Mouse (Mus musculus): Measurements from ENCODE around the gene Mindy4. TPM values are rescaled to one million over a fixed set of nuclear protein-coding genes. Genes with fewer than 3 reads are reported as not detected.

The Mindy4 gene
- total RNA-seq, 2 experiments from 2014 or later, result 2.7 to 3.8 TPM

DNA sequence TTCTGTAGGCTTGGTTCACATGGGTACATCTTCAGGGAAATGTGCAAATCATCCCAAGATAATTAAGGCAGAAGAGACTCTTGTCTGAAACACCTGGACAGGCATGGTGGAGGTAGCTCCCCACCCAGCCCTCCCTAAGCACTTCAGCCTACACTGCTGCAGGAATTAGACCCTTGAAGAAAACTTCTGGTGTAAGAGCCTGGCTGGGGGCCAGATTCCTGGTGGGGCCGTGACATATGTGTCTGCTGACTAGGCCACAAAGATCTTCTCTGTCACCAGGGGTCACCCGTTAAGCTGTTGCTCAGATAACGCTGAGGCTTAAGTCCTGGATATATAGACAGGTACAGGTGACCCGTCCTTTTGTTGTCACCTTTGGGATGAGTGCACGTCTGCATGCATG, 70.3 kb downstream of the Mindy4 start:
- DNase-seq, result no peak
- peak overlapping the region; percentile 29; the same call in 1 of the 2 replicates for H3K27ac ChIP-seq
- intact Hi-C loops (cut with DNase I), result no loop called here
- no peak for TF ChIP-seq CTCF (IDR thresholded peaks at IDR 0.05)
- H3K4me3 ChIP-seq, result no peak overlapping the region

DNA sequence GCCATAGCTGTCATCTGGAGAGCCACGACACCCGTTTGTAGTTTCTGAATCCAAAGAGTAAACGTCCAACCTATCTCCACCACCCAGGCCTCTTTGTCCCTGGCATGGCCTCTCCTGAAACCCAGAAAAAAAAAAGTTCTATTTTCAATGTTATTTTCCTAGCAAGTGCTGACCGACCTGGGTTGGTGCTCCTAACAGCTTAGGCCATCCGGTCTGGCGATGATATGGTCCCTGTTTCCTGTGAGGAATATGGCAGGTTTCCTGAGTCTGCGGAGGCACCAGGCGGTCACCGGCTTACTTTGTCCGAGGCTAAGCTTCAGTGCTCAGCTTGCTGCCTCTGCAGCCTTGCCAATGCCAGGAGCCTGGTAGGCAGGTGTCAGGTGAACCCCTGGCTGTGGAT, 71.8 kb downstream of the Mindy4 start:
- Histone ChIP-seq H3K27ac (peak overlapping the region; percentile 86), H3K4me3 (peak overlapping the region; percentile 57)
- peak; percentile 49 for DNase-seq
- intact Hi-C loops (cut with DNase I), result no loop called here
- TF ChIP-seq CTCF (IDR thresholded peaks at IDR 0.05), result no peak

DNA sequence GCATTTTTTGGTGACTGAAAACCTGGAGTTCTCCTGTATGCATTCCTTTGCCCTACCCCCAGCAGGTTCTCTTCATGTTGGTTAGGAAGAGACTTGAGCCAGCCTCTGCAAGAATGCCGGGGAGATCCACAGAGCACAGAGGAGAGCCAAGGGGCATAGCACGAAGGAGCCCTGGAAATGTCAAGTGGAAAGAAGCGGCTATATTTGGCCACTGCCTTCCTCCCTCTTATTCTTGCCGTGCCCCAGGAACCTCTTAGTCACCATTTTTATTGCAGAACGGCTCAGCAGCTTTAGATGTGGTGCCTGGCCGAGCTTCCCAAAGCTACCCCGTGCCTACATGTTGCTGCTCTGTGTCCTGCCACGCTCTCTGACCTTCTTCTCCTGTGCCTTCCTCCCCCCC, 72.6 kb downstream of the Mindy4 start:
- DNase-seq, result peak; percentile 65
- intact Hi-C loops (cut with DNase I), result no loop called here
- Histone ChIP-seq H3K27ac (peak overlapping the region; percentile 86), H3K4me3 (peak overlapping the region; percentile 57)
- TF ChIP-seq CTCF (IDR thresholded peaks at IDR 0.05), result no peak

DNA sequence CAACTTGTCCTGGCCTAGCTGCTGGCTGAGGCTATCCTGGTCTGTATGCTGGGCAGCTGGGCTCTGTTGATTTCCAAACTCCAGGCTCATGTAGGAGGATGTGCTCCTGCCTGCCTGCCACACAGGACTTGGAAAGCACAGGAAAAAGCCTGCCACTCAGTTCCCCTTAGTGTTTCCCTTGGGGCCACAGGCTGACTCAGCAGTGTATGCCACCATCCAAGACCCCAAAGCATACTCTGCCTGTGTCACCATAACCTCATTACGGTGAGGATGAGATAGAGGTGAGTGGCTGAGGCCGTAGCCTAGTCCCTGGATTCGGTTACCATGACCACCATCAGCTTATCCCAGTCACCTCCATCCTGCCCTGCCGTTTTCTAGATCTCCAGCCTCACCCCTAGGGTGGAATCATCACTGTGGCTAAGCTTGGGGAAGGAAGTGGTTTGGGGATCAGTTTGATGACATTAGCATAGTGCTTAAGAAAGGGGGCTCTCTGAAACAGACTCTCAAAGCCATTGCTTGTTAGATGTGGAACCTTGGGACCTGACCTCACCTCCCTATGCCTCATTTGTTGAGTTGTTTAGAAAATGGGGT, 73.6 kb downstream of the Mindy4 start:
- Histone ChIP-seq H3K4me3 (no peak overlapping the region), H3K27ac (peak overlapping the region; percentile 86)
- no peak for DNase-seq
- intact Hi-C loops (cut with DNase I), result no loop called here
- no peak for TF ChIP-seq CTCF (IDR thresholded peaks at IDR 0.05)

DNA sequence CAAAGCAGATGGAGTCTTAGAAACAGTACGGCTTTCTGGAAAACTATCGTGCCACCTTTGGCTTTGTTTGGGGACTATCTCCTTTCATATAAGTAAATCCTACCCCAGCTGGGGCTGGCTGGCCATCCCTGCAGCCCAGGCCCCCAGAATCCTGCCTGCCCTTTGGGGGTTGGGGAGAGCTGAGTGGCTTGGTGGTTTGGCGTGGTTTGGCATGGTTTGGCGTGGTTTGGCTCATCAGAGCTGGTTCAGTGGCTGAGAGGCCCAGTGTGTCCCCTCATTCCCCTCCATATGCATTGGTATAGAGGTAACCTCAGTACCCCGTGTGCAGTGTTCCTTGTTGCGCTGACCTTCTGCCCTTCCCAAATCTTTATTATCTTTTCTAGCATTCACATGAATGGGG, 74.9 kb downstream of the Mindy4 start:
- no peak for TF ChIP-seq CTCF (IDR thresholded peaks at IDR 0.05)
- no peak for DNase-seq
- Histone ChIP-seq H3K4me3 (no peak overlapping the region), H3K27ac (peak overlapping the region; percentile 86; the same call in 1 of the 2 replicates)
- intact Hi-C loops (cut with DNase I), result no loop called here

DNA sequence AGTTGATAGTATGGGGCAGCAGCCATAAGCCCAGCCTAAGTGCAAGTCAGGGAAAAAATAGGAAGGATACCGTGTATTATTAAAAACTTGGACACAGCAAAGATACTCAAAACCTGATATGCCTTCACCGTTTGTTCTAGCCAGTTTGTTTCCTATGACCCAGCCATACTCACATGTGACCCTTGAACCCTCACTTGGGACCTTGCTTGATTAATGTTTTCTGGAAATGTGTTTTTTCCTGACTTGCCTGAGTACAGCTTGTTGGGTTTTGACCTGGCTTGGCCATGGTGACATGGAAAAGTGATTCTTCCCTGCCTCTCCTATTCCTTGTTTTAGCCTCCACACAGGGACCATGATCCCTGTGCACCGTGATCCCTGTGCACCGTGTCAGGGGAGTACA, 75.3 kb downstream of the Mindy4 start:
- intact Hi-C loops (cut with DNase I), result no loop called here
- Histone ChIP-seq H3K27ac (peak overlapping the region; percentile 86; the same call in 1 of the 2 replicates), H3K4me3 (no peak overlapping the region)
- no peak for TF ChIP-seq CTCF (IDR thresholded peaks at IDR 0.05)
- no peak for DNase-seq

DNA sequence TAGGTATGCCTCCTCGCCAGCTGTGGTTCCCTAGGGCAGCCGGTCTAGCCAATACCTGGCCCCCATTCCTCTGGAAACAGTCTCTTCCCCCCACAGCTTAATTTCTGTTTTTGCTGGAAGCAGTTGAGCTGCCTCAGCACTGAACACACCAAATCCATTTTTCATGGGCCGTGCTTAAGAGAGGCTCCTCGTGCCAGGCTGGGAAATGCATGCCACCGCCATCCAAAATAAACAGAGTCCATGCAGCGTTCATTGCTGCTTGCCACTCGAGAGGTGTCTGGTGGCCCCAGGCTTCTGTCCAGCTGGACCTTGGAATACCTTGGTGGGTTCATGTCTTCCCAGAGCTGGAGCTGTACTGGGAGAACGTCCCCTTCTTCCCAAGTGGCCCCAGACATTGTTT, 77.8 kb downstream of the Mindy4 start:
- H3K27ac ChIP-seq, result peak overlapping the region; percentile 35; the same call in 1 of the 2 replicates
- no peak for TF ChIP-seq CTCF (IDR thresholded peaks at IDR 0.05)
- peak; percentile 50 for DNase-seq
- no peak overlapping the region for H3K4me3 ChIP-seq
- intact Hi-C loops (cut with DNase I), result no loop called here

DNA sequence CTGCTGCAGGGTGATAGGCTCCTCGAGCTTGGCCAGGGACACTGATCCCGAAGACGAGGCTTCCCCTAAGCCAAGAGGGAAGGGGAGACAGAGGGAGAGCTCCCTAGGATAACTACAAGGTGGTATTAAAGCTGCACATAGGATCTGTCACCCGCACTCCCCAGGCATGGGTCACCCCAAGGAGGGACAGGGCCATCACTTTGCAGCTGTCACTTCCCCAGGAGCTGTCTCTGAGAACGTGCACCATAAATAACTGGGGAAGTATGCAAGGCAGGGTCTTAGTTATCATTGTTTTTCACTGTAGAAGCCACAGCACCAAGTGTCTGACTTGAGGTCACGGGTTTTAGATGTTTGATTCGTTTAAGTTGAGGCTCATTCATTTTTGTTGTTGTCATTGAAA, 78.5 kb downstream of the Mindy4 start:
- TF ChIP-seq CTCF (IDR thresholded peaks at IDR 0.05), result no peak

DNA sequence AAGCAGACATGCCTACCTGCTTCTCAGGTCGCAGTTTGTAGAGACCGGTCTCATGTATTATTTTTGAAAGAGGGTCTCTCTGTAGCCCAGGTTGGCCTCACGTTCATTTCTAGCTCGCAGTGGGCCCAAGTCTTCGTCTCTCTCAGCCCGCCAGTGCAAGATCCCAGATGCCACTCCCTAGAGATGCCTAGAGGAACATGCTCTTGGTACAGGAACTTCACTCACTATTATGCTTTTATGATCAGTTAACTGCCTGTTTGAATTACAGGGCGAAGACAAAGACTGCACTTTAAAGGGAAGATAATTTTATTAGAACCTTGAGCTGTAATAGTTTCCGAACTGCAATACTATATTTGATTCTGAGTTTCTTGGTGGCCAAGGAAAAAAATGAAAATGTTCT, 79.2 kb downstream of the Mindy4 start:
- intact Hi-C loops (cut with DNase I), result no loop called here
- H3K4me3 ChIP-seq, result no peak overlapping the region
- DNase-seq, result no peak
- TF ChIP-seq CTCF (IDR thresholded peaks at IDR 0.05), result no peak
- H3K27ac ChIP-seq, result no peak overlapping the region

More for the DNA sequence above, 78.5 kb downstream of the Mindy4 start:
- no peak for DNase-seq
- Histone ChIP-seq H3K4me3 (no peak overlapping the region), H3K27ac (no peak overlapping the region)
- intact Hi-C loops (cut with DNase I), result no loop called here

DNA sequence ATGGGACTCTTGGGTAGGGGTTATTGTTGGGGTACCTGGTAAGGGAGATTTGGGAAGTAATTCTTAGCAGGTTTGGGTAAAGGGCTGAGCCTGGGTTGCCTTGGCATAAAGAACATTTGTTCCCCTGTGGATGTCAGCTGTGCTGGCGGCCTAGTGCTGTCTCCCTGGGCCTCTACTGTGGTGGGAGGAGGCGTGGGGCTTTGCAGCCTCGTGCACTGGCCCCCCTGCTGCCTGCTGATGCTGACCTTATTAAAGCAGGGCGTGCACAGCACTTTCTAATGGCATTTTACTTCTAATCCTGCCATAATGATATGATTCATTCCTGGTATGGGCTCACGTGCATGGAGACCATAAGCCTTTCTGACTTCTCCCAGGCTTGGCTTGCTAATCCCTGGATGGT, 82.0 kb downstream of the Mindy4 start:
- Histone ChIP-seq H3K4me3 (no peak overlapping the region), H3K27ac (no peak overlapping the region)
- intact Hi-C loops (cut with DNase I), result no loop called here
- no peak for TF ChIP-seq CTCF (IDR thresholded peaks at IDR 0.05)
- no peak for DNase-seq

DNA sequence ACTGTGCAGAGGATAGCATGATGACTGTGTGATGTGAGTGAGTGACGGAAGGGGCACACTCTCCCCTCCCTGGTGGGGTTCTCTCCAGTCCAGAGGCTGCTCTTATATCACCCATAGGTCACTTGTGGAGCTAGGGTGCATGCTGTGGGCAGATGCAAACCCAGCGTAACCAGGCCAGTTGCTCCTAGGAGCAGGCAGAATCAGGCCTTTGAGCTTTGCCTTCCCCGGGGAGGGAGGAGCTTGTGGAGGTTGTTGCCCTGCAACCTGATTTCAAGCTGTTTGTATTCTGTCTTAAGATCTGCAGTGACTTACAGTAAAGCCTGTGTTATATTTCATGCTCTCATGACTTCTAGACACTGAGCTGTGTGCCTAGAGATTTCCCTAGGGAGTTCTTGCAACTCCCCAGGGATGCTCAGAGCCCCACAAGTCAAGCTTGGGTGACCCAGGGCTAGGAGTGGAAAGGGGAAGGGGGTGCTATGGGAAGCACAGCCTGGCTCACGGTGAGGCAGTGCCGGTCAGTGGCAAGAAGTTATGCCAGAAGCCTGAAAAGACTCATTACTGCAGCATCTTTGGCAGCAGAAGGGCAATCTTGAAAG, 84.9 kb downstream of the Mindy4 start:
- intact Hi-C loops (cut with DNase I), result no loop called here

DNA sequence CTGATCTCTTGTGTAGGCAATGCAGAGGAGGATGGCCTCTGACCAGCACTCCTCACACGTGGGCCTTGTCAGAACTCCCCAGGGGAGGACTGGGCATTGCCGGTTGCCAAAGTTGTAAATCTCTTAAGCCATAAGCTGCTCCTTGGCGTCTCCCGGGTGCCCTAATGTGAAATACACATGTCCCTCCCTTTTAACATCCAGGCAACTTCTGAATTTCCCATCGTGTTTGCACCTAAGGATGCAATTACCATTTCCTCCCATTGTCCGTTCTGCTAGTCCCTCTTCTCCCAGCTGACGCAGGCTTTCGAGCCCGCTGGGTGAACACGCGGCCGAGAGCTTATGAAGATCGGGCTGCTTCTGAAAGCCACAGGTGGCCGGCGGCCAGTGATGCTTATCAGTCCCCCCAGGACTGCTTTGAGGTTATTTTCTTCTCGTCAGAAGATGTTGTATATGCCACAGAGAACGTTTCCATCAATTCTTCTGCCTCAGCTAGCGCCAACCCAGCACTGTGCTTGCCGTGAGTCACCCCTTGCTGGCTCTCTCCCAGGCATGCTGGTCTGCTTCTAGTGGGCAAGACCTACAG, 91.5 kb downstream of the Mindy4 start:
- no peak for TF ChIP-seq CTCF (IDR thresholded peaks at IDR 0.05)
- peak overlapping the region; percentile 26; the same call in 1 of the 2 replicates for H3K4me3 ChIP-seq
- intact Hi-C loops (cut with DNase I), result loop anchor here (5.0 kb wide), 1 partner anchor 47 kb away; no protein-coding TSS in a partner anchor
- peak overlapping the region; percentile 74 for H3K27ac ChIP-seq
- peak; percentile 72 for DNase-seq

More for the DNA sequence above, 84.9 kb downstream of the Mindy4 start:
- Histone ChIP-seq H3K4me3 (no peak overlapping the region), H3K27ac (no peak overlapping the region)
- no peak for TF ChIP-seq CTCF (IDR thresholded peaks at IDR 0.05)
- DNase-seq, result no peak

DNA sequence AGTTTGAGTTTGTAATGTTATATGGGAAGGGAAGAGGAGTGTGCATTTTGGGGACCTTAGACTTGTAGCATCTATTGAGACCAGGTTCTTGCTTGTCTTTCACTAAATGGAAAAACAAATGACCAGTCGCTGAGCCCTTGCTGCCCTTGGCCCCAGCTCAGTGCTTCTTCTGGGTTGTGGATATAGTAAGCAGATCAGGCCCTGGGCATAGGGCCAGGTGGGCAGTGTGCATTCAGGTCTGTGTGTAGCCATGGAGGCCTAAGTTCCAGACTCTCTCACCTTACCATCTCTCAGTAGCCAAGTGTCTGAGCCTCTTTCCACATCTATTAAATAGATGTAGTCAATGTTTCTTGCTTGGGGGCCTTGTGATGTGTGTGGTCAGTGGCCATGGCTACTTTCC, 92.1 kb downstream of the Mindy4 start:
- intact Hi-C loops (cut with DNase I), result no loop called here
- Histone ChIP-seq H3K27ac (peak overlapping the region; percentile 74), H3K4me3 (no peak overlapping the region)
- DNase-seq, result peak; percentile 75
- no peak for TF ChIP-seq CTCF (IDR thresholded peaks at IDR 0.05)
